Mouse (Mus musculus) large intestine, adult 2 months (tissue): ENCODE results near the gene Fryl. TPM values are rescaled to one million over a fixed set of nuclear protein-coding genes. Genes with fewer than 3 reads are reported as not detected.

Source experiments
- DNase-seq: peaks from one replicate; pipeline ENCODE4 v3.0.0-alpha.2; 2012; ENCODE audit warnings: low read depth, low spot score
- WGBS: fragments of 180-500 bp; shearing (Covaris S2); methylation state at CpG from one replicate; pipeline ENCODE4 v1.1.7; 2018; 5-methylcytosine and 5-hydroxymethylcytosine counted together
- polyA plus RNA-seq: library from polyadenylated mRNA; depleted of rRNA; stranded (reverse); fragments of >200 nt; gene quantifications from 2 replicates; pipeline ENCODE4 v1.2.3, GENCODE M21; 2012

The Fryl gene
- polyA plus RNA-seq, 1 experiment, result 45.5 TPM

DNA sequence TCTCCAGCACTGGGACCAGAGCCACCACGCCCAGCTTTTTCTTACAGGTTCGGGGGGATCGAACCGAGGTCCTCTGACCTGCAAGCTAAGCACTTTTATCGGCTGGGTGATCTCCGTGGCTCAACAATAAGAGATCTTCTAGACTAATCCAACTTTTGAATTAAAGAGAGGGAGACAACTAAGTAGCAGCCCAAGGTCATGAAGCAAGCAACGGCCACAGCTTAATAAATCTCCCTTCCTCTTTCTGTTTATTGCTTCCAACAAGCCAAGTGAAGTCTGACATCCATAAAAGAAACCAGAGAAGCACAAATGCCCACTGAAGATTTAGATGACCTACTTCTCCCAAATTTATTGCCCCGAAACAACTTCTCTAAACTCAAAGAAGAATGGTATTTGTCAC, 54.3 kb downstream of the Fryl start:
- 70% methylated on average over 8 of the region's 8 CpGs for WGBS
- DNase-seq, result no peak

DNA sequence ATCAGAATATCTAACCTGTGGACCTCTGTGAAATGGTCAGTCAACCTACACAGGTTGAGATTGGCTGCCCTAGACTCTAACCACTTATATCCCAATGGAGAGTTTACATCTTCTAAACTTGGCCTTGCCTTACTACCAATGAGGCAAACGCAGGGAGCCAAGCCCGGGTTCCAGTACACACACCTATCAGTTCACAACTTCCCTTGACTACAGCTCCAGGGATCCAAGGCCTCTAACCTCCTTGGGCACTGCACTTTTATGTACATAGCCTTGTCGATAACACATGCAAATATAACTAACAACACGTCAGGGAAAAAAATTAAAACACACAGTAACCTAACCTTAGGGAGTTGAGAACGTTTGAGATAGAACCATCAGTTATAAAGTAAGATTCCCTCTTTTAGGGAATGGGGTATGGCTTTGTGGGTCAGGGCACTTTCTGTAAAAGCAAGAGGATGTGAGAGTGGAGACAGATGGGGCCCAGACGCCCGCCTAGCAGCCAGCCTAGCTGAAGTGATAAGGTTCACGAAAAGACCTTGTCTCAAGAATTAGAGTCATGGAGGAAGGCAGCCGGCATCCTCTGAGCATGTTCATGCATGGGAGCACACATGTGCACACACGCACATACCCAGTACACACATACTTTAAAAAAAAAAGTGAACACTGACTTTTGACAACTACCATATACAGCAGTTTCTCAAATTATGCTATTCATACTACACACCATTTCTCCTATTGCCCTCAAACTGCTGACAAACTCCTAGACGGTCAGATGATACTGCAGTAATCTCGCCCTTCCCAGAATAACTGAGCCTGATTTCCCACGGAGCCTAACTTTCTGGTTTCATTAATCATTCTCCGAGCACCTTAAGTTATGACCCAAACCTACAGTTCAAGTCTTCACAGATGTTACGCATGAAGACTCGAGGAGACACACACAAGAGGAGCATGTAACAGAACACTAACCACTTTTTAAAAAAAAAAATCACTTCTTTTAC, 55.7 kb downstream of the Fryl start:
- no peak for DNase-seq
- 59% methylated on average over 16 of the region's 16 CpGs for WGBS

DNA sequence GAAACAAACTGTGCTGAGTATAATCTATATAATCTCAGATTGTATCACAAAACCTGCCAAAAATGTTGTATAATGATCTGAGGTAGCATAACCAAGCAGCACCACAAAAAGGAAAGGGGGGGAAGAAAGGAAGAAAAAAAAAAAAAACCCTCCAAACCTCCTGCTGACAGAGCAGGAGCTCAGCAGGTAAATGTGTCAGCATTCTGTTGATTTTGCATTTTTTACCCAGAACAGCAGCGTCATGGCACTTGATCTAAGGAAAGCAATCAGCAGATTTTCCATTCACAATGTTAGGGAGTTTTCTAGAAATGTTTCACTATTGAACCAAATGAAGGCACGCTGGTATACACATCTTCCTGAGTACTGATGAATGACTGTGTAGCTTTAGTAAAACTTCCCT, 56.8 kb downstream of the Fryl start:
- 80% methylated on average over 2 of the region's 2 CpGs for WGBS
- no peak for DNase-seq

DNA sequence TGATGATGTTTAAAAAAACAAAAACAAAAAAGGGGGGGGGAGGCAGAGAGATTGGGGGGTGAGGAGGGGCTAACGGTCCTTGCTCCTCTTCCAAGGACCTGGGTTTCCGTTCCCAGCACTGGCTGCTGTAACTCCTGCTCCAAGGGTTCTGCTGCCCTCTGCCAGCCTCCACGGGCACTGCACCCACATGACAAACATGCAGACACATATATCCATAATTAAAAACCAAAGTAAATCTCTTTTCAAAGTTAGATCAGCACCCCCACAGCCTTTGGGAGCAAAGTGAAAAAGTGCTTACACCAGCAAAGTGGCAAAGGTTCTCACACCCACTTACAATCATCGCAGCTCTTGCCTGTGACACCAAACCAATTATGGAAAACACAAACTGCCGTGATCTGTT, 57.7 kb downstream of the Fryl start:
- 96% methylated on average over 5 of the region's 5 CpGs for WGBS
- DNase-seq, result no peak

DNA sequence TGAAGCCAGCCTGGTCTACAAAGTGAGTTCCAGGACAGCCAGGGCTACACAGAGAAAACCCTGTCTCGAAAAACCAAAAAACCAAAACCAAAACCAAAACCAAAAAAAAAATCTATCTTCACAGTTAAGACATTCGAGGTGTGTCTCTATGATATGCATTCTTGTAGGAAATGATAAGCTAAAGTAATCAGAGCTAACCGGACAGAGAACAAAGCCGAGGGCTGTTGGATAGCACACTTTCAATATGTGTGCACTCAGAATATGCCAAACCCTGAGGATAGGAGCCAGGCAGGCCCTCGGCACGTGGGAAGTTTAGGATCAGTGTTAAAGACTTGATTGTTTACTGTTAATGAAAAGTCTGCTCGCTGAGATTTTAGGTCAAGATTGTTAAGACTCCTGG, 58.6 kb downstream of the Fryl start:
- no peak for DNase-seq
- WGBS, result 23% methylated on average over 7 of the region's 7 CpGs

DNA sequence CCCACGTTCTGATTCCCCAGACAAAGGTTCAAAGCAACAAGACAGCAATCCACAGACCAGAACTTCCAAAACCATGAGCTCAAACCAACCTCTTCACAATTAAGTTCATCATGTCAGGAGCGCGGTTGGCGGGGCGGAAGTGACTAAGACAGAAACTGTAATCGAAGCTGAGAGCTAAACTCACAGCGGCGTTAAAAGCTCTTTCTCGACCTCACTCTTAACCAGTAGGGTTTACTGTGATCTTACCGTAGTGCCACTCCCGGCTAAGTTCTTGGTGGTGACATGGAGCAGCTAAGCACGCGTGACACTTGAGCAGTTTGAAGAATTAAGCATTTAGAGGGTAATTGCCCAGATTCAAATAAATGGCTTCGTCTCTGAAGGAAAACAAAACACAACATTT, 61.7 kb downstream of the Fryl start:
- no peak for DNase-seq
- 91% methylated on average over 14 of the region's 14 CpGs for WGBS

DNA sequence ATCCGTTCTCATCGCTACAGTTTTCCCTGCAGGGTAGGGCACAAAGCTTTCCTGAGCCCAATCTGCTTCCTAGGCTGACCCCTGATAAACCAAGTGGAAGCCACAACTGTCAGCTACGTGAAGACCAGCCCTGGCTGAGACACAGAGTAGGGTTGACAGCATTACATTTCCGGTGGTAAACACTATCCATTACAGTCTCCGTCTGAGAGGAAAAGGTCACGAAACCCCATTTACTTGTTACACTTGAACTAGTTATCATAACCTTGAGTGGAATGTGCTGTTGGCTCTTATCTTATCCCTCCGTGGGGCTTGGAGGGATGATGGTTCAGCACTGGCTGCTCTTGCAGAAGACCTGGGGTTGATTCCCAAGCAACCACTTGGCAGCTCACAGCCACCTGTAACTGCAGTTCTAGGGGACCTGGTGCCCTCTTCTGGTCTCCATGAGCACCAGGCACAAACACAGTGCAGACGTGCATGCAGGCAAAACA, 62.3 kb downstream of the Fryl start:
- DNase-seq, result no peak
- 27% methylated on average over 8 of the region's 8 CpGs for WGBS

DNA sequence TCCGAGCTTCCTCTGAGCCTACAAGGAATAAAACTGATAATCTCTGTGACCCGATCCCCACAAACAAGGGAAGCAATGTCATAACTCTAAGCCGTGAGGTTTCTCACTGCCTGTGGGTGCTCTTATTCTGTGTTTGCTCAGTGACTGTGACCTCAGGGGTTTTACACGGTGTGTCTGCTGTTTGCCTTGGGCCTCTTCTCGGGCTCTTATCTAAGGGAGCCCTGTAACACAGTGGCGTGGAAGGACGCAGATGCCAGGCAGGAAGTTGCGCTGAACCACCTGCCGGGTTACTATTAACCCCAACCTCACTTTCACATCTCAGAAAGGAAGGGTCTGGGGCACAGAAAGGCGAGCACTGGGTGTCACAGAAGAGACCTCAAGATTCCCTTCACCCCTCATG, 62.8 kb downstream of the Fryl start:
- 33% methylated on average over 10 of the region's 10 CpGs for WGBS
- no peak for DNase-seq

DNA sequence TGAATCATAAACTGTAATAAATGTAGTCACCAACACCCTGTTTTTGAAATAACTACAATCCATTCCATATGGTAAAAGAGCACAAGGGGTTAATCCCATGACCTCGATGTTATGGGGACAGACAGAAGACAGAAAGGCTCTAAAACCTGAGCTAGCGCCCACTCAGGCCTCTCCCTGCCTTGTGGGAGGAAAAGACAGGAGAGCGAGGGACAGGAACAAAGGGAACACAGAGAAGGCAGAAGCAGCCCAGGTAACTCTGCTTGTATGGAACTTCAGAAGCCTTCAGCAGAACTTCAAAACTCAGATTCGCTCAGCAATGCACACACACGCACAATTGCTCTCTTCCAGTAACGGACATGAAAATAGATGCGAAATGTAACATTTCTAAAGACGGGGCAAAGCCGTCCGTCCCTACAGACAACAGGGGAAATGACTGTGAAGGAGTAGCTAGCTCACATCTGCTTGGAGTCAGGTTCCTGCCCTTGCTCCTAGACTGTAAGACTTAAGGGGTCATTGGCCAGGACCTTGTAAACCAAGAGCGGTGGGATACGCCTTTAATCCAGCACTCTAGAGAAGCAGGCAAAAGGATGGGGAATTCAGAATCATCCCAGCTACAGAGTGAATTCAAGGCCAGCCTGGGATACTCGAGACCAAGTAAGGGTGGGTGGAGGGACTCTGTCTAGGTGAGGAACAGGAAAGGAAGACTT, 63.4 kb downstream of the Fryl start:
- WGBS, result 44% methylated on average over 13 of the region's 13 CpGs

DNA sequence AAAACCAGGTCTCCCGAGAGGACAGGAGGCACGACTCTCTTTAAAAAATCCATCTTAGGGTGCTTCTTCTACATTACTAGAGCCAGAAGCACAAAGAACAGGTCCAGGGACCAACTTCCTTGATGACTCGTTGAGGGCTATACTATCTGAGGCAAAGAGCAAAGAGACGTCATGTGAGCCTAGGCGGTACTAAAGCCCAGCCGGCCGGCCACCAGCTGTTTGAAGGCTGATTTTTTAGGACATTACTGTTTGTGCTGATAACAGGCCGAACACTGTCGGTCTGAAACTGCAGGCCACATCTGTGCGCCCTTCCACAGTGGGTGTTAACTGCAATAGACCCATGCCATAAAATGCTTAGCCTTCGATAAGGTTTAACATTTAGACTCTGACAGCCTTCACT, 64.7 kb downstream of the Fryl start:
- DNase-seq, result peak; percentile 77
- WGBS, result 22% methylated on average over 11 of the region's 11 CpGs

More for the DNA sequence above, 63.4 kb downstream of the Fryl start:
- no peak for DNase-seq

DNA sequence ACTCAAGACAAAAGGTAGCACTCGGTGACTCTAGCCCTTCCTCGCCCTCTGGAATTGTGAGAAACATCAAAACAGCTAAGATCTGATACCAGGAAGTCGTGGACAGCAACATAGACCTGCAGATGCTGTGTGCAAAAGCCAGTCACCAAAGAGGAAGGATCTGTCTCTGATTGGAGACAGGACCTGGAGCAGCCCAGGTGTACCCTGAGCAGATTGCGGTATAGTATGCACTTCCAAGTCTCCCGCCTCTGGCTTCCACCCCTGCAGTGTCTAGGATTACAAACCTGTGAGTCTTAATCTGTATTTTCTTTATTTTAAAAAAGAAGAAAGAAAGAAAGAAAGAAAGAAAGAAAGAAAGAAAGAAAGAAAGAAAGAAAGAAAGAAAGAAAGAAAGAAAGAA, 66.3 kb downstream of the Fryl start:
- WGBS, result 33% methylated on average over 5 of the region's 5 CpGs

DNA sequence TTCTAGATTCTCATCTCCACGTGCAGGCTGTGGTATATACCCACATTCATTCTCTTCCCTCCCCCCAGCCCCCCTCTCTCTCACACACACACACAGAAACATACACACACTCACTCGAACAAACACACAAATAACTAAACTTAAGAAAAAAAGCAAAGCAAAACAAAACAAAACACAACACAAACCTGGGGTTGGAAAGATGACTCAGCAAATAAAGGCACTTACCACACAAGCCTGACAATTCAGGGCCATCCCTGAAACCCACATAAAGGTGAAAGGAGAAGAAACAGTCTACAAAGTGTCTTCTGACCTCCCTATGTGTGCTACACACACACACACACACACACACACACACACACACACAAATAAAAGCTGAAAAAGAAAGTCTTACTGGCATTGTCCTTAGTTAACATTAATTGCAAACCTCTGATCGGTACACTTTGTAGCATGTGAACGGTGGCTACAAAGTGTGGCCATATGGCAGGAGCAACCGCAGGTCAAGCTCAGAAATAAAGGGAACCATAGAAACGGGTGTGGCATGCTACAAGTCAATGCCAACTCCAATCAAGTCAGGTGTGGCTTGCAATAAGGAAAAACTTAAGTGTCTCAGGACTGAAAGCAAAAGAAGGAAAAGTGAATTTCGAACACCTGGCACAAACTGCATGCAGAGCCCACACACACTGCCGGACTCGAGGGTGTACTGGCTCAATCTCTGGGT, 66.8 kb downstream of the Fryl start:
- DNase-seq, result peak; percentile 94
- 28% methylated on average over 9 of the region's 9 CpGs for WGBS

More for the DNA sequence above, 66.3 kb downstream of the Fryl start:
- no peak for DNase-seq

DNA sequence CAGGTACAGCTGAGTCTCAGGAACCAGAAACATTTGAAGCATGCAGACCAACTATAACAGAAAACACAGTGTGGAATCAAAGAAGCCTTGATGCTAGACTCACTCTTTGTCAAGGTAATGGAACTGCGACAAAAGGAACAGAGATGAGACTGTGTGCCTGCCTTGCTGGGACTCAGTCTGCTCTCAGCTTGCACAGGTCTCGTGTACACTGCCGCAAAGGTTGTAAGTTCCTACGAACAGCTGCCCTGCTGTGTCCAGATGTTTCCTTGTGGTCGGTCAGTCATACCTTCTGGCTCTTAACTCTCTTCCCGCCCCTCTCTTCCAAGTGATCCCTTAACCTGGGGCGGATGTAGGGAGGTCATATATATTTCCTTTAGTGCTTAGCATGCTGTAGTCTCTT, 67.8 kb downstream of the Fryl start:
- DNase-seq, result no peak
- WGBS, result 26% methylated on average over 7 of the region's 7 CpGs

DNA sequence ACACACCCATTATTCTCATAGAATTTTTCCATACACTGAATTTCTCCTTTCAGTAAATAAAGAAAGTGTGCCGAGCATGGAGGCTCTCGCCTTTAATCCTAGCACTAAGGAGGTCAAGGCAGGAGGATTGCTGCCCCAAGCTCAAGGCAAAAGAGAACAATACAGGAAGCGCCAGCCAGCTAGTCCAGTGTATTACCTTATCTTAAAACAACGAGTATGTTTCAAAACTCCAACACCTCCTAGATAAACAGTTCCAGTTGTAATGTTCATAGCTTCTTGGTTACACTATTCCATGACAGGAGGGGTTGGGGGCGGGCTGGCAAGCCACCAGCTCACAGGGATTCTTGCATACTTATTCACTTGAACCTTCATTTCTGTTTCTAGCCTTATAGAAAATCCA, 68.3 kb downstream of the Fryl start:
- no peak for DNase-seq
- 31% methylated on average over 5 of the region's 5 CpGs for WGBS

DNA sequence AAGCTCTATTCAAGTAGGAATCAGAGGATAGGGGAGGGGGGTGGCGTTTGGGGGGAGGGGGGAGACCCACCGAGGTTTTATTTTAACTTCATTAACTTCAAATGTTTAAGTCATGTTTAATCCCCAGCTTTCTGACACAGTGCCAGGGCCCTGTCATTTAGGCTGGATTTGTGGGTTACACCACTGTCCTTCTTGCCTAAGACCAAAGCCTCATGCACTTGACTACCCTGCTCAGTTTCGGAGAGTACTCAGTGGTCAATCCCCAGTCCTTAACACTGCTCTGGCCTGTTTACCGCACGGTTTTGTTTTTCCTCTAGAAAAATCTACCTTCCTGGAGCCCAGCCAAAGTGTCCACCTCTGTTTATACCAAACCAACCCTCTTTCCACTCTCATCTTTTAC, 69.5 kb downstream of the Fryl start:
- DNase-seq, result no peak
- 67% methylated on average over 5 of the region's 5 CpGs for WGBS

DNA sequence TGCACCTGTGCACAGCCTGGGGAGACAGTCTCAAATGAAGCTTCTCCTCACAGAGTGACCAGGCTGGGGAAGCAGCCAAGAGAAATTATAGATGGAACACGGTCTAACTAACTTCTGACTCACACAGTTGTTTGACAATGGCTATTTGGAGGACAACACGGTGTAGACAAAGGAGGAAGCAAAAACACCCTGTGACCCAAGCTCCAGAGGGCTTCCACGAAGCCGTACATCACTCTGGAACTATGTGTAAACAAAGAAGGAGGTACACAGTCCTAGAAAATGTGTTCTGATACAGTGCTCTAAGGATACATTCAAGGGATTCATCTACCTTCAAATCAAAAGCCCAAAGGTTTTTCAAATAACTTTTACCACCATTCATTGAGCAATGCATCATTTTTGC, 71.0 kb downstream of the Fryl start:
- 22% methylated on average over 4 of the region's 4 CpGs for WGBS
- no peak for DNase-seq

DNA sequence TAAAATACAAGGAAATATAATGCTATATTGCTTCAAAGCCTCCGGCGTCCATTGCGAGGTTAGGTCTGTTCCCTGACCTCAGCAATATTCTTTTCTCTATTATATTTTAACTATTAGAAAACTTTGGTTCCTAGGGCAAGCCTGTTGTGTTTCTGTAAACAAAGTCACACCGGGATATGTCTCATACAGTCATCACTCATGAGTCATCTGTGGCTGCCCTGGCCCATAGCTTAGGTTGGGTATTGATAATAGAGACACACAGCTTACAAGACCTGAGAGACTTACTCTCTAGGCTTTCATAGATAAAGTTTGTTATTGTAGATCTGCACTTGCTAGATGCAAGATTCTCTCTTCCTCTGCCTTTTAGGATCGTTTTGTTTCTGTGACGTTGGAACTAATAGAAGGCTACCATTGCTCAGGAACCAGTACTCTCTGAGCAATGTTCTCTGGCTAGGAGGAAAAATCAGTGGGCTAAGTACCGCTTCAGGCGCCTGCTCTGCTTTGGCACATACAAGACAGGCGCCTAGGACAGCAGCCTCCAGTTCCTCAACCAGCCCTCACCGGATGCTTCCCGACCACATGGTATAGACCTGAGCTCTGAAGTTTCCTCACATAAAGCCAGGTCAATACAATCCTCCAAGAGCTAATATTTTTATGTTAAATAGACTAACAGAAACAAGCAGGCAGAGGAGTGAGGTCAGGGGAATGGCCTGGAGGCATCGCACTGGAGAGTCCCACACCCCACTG, 73.5 kb downstream of the Fryl start:
- 33% methylated on average over 12 of the region's 12 CpGs for WGBS
- no peak for DNase-seq

DNA sequence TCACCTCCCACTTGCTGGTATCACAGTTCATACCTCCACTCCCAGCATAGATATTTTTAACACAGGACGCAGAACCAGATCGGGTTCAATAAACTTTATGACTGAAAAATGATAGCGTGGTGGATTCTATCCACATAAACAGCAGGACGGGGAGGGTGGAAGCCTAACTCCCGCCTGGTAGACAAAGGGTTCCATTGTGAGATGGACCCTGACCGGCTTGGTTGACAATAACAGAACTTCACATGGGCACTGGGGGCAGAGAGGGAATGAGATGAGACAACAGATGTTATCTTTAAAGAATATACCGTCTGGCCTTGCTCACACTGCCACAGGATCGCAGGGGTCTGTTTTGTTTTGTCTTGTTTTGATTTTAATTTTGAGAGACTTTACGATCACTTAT, 74.2 kb downstream of the Fryl start:
- 32% methylated on average over 9 of the region's 9 CpGs for WGBS
- no peak for DNase-seq

DNA sequence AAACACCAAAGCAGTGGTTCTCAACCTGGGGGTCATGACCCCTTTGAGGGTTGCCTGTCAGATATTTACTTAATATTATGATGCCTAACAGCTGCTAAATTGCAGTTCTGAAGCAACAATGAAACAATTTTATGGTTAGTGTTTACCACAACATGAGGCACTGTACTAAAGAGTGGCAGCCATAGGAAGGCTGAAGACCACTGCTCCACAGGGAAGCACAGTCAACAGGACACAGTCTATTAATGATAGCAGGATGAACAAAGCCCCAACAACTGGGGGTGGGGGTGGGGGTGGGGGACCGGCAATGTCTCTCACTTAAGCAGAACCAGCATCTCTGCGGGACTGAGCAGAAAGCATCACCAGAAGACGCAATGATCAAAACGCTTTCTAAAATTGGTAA, 80.1 kb downstream of the Fryl start:
- no peak for DNase-seq
- 83% methylated on average over 4 of the region's 4 CpGs for WGBS
